Mouse (Mus musculus) fat pad, adult 2 months (tissue): ENCODE measurements around the gene Nudt8.
"Not testable (repeated sequence)": the region's sequence is repeated elsewhere in the genome, so short reads cannot be mapped to it uniquely, and the experiment has no call there.

ENCODE experiments used
- DNase-seq: peaks from one replicate; pipeline ENCODE4 v3.0.0-alpha.2; 2011; ENCODE audit warnings: low read depth, low spot score; ENCODE audit errors: extremely low read depth

The Nudt8 gene

DNA sequence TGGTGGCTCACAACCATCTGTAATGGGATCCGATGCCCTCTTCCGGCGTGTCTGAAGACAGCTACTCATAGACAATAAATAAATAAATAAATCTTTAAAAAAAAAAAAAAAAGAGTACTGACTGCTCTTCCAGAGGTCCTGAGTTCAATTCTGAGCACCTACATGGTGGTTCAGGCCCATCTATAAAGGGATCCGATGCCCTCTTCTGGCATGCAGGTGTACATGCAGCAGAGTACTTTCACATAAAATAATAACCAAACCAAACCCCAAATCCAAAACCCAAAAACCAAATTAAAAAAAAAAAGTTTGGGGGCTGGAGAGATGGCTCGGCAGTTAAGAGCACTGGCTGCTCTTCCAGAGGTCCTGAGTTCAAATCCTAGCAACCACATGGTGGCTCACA is 48.7 kb downstream of the Nudt8 start:
- DNase-seq = not testable (repeated sequence)

DNA sequence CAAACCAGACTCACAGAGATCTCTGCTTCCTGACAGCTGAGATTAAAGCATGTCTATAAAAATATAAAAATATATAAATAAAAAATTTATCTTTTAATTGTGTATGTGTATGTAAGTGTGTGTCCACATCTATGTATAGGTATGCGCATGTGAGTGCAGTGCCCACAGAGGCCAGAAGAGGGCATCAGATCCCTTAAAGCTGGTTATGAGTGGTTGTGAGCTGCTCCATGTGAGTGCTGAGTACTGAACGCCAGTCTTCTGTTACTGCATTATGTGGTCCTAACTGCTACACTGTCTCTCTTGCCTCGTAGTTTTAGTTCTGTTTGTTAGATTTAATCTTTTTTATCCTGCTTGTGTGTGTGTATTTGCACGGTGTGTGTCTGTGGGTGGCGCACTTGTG is 50.6 kb downstream of the Nudt8 start:
- no peak for DNase-seq
